Mouse (Mus musculus): ENCODE measurements around the gene Snx4. TPM values are rescaled to one million over a fixed set of nuclear protein-coding genes. Genes with fewer than 3 reads are reported as not detected.

The Snx4 gene
- polyA plus RNA-seq, 1 experiment from 2014 or later: 21.8 TPM

GRCm38 (mm10) chr16:33343601-33344000 lies 92.4 kb downstream of the Snx4 start:
- no peaks in the 10 kb centered on the region for H3K36me3 ChIP-seq (replicated peaks)
- 28% methylated on average over 7 of the region's 7 CpGs for WGBS (ENCODE audit: insufficient replicate concordance)
- no peak overlapping the region for H3K4me3 ChIP-seq (replicated peaks)
- H3K27me3 ChIP-seq: no peaks in the 10 kb centered on the region
- no peak overlapping the region for H3K27ac ChIP-seq (replicated peaks)
- ATAC-seq (ENCODE audit: insufficient read depth): no peak
- H3K4me2 ChIP-seq: no peak overlapping the region
- H3K4me1 ChIP-seq (replicated peaks): peaks cover 17% of the 10 kb centered on the region
- no peaks in the 10 kb centered on the region for H3K9me3 ChIP-seq (replicated peaks)
- no peak overlapping the region for H3K9ac ChIP-seq

GRCm38 (mm10) chr16:33344379-33344778 lies 93.1 kb downstream of the Snx4 start:
- 60% methylated on average over 9 of the region's 9 CpGs for WGBS (ENCODE audit: insufficient replicate concordance)
- H3K4me1 ChIP-seq (replicated peaks): peaks cover 11% of the 10 kb centered on the region
- H3K27me3 ChIP-seq: no peaks in the 10 kb centered on the region
- H3K4me3 ChIP-seq (replicated peaks): no peak overlapping the region
- H3K9ac ChIP-seq: no peak overlapping the region
- H3K36me3 ChIP-seq (replicated peaks): no peaks in the 10 kb centered on the region
- H3K4me2 ChIP-seq: no peak overlapping the region
- no peak for ATAC-seq (ENCODE audit: insufficient read depth)
- H3K9me3 ChIP-seq (replicated peaks): no peaks in the 10 kb centered on the region
- H3K27ac ChIP-seq (replicated peaks): no peak overlapping the region

- peaks cover 7% of the 10 kb centered on the region for H3K4me1 ChIP-seq (replicated peaks)
- 57% methylated on average over 4 of the region's 4 CpGs for WGBS (ENCODE audit: insufficient replicate concordance)
- no peak for ATAC-seq (ENCODE audit: insufficient read depth)
- H3K9ac ChIP-seq: no peak overlapping the region
- H3K36me3 ChIP-seq (replicated peaks): no peaks in the 10 kb centered on the region
- no peaks in the 10 kb centered on the region for H3K9me3 ChIP-seq (replicated peaks)
- no peak overlapping the region for H3K27ac ChIP-seq (replicated peaks)
- no peaks in the 10 kb centered on the region for H3K27me3 ChIP-seq
- no peak overlapping the region for H3K4me2 ChIP-seq
- no peak overlapping the region for H3K4me3 ChIP-seq (replicated peaks)
These were observed 93.6 kb downstream of the Snx4 start for GRCm38 (mm10) chr16:33344875-33345274.

GRCm38 (mm10) chr16:33346376-33346775 lies 95.1 kb downstream of the Snx4 start:
- WGBS (ENCODE audit: insufficient replicate concordance): 40% methylated on average over 3 of the region's 3 CpGs
- no peak overlapping the region for H3K27ac ChIP-seq (replicated peaks)
- no peaks in the 10 kb centered on the region for H3K9me3 ChIP-seq (replicated peaks)
- H3K4me1 ChIP-seq (replicated peaks): peaks cover 7% of the 10 kb centered on the region
- no peak overlapping the region for H3K4me2 ChIP-seq
- H3K27me3 ChIP-seq: no peaks in the 10 kb centered on the region
- no peak overlapping the region for H3K4me3 ChIP-seq (replicated peaks)
- no peak overlapping the region for H3K9ac ChIP-seq
- no peak for ATAC-seq (ENCODE audit: insufficient read depth)
- H3K36me3 ChIP-seq (replicated peaks): no peaks in the 10 kb centered on the region

- Histone ChIP-seq H3K9ac (no peak overlapping the region), H3K4me3 (replicated peaks) (no peak overlapping the region), H3K9me3 (replicated peaks) (no peaks in the 10 kb centered on the region), H3K4me2 (no peak overlapping the region), H3K27me3 (no peaks in the 10 kb centered on the region), H3K4me1 (replicated peaks) (peaks cover 7% of the 10 kb centered on the region), H3K27ac (replicated peaks) (no peak overlapping the region), H3K36me3 (replicated peaks) (no peaks in the 10 kb centered on the region)
- WGBS (ENCODE audit: insufficient replicate concordance): 69% methylated on average over 5 of the region's 5 CpGs
- ATAC-seq (ENCODE audit: insufficient read depth): no peak
These were observed 95.9 kb downstream of the Snx4 start for GRCm38 (mm10) chr16:33347134-33347533.

Other genes with a start within 250 kb of the Snx4 start
- gene Iqcg, start 195.2 kb upstream of the Snx4 start, polyA plus RNA-seq (2015; fragmentation: Nextera tagmentation; extraction: Ambion mirVana): 0.73 and 0.94 TPM in 2 replicates
- gene Rpl35a, start 195.0 kb upstream of the Snx4 start, polyA plus RNA-seq (2015; fragmentation: Nextera tagmentation; extraction: Ambion mirVana): 445 and 520 TPM in 2 replicates
- 0.63 and 0.77 TPM in 2 replicates for gene Lmln, start 188.9 kb upstream of the Snx4 start, polyA plus RNA-seq (2015; fragmentation: Nextera tagmentation; extraction: Ambion mirVana)
- gene Osbpl11, start 66.4 kb upstream of the Snx4 start, polyA plus RNA-seq (2015; fragmentation: Nextera tagmentation; extraction: Ambion mirVana): 5.6 and 5.7 TPM in 2 replicates
- 12.5 and 12.8 TPM in 2 replicates for gene Zfp148, start 129.4 kb downstream of the Snx4 start, polyA plus RNA-seq (2015; fragmentation: Nextera tagmentation; extraction: Ambion mirVana)

Measured in liver, embryonic 15.5 days (tissue).